Mouse (Mus musculus): ENCODE measurements around the gene Tacr2.
A peak's percentile ranks its signal among the peaks of the same experiment; 100 is the strongest.

Tacr2 gene

GRCm38 (mm10) chr10:62239270-62239669 lies 13.0 kb upstream of the Tacr2 start:
- DNase-seq (ENCODE audit: low spot score): no peak

DNA sequence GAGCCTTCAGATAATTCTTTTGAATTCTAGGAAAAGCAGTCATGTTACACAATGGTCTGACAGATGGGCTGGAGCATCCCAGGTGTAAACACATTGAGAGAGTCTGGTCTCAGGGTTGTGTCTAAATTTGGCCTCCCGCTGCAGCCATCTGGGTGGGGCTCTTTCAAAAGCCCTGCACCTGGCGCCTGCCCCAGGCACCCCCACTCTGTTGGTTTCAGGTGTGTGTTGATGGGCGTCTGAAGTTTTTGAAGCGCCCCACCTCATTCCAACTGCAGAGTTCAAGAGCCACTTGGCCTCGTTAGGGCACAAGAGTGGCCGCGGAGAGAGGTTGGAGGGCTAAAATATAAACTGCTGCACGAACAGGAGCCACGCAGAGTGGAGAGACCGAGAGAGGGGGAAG lies 9.9 kb upstream of the Tacr2 start:
- DNase-seq (ENCODE audit: low spot score): no peak

- peak; percentile 58 for DNase-seq (ENCODE audit: low spot score)
These were observed 9.3 kb upstream of the Tacr2 start for GRCm38 (mm10) chr10:62242896-62243295.

DNA sequence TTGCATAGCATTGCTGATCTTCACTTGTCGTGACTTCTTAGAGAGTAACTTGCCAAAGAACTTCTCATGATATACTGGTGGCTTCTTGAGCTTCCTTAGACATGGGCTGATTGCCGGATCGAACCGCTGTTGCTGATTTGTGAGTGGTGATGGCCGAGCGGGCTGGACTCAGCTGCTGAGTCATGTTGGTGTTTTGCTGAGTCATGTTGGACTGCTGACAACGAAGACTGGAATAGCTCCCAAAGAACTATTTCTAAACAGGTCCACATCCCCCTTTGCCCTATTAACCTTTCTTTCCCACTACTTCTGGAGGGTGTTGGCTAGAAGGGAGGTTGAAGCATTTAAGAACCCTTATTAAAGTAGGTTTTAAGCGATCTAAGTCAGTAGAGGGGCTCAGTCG lies 8.2 kb upstream of the Tacr2 start:
- DNase-seq (ENCODE audit: low spot score): no peak

DNA sequence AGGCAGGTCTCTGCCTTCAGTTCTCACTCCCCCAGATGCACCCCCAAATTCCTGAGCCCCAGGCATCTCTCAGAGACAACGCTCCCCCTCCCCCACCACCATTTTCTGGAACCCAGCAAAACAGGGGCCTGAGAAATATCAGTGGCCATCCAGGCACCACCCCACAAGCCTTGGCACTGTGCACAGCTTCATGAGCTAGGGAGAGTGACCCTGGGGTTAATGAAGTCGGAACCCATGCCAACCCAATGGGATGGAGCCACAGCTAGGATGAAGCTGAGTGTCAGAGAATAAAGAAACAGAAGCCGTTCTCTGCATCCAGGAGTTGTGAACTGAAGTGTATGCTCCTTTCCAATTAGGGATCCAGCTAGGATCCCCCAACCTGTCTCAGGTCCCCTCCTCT lies 5.1 kb upstream of the Tacr2 start:
- DNase-seq (ENCODE audit: low spot score): no peak

DNA sequence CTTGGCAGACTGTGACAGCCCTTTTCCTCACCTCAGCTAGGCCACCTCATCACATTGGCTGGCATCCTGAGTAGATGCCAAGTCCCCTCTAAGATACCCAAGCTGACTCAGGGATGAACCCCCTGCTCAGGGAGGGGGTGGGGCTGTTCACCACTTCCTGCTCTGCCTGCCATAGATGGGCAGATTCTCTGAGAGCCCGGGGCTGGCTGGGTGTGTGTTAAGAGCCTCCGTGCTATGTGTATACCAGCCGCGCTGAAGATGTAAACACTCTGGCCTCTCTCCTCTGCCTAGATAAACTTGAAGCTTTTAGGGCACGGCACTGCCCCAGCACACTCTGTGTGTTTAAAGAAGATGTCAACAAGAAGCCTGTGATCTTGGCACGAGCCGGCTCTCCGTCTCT lies 4.4 kb upstream of the Tacr2 start:
- peak; percentile 40 for DNase-seq (ENCODE audit: low spot score)

DNA sequence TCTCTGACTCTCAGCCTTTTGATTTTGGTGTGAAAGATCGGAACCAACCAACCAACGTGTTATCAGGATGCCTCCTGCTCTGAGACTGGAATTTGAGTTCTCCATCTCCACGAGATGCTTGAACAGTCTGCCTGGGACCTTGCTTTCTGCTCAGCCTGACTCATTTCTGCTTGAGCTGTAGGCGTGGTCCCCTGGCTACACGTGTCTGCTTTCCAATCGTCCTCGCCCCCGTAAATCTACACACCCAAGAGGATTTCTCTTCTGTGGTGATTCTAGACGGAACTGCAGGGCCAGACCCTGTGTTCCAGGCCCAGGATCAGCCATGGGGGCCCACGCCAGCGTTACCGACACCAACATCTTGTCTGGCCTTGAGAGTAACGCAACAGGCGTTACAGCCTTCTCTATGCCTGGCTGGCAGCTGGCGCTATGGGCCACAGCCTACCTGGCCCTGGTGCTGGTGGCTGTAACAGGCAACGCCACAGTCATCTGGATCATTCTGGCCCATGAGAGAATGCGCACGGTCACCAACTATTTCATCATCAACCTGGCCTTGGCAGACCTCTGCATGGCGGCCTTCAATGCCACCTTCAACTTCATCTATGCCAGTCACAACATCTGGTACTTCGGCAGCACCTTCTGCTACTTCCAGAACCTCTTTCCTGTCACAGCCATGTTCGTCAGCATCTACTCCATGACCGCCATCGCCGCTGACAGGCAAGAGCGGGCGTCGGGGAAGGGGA lies 428 bp downstream of the Tacr2 start:
- no peak for DNase-seq (ENCODE audit: low spot score)

DNA sequence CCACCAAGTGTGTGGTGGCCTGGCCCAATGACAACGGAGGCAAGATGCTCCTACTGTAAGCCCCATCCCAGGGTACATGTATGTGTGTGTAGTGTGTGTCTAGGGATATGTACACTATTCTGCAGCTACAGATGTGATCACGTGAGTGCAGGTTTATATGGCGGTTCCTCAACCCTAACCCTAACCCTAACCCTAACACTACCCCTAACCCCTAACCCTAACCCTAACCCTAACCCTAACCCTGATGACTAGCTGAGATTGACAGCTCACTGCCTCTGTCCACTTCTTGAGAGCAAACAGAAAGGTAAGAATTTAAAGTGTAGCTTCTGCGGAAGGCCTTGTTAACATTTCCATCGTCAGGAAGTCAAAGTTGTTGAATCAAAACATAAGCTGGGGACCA lies 6.1 kb downstream of the Tacr2 start:
- DNase-seq (ENCODE audit: low spot score): no peak

DNA sequence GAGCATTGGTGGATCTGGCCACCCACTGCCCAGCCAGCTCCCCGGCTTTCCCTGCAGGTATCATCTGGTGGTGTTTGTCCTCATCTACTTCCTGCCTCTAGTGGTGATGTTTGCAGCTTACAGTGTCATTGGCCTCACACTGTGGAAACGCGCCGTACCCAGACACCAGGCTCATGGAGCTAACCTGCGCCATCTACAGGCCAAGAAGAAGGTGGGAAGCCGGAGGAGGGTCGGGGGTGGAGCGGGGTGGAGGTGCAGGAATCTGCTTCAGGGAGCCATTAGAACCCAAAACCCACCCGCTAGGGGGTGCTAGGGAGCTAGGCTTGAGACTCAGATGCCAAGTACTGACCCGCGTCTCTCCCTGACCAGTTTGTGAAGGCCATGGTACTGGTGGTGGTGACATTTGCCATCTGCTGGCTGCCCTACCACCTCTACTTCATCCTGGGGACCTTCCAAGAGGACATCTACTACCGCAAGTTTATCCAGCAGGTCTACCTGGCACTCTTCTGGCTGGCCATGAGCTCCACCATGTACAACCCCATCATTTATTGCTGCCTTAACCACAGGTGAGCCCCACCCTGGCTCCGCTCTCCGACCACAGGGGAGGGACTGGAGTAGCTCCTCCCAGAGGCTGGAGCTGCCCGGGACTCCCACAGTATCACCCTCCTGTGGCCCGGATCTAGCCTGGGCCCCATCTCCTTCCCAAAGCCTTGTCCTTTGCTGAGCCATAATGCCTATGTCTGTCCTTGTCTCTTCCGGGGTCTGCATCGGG lies 9.1 kb downstream of the Tacr2 start:
- peak; percentile 67 for DNase-seq (ENCODE audit: low spot score)

DNA sequence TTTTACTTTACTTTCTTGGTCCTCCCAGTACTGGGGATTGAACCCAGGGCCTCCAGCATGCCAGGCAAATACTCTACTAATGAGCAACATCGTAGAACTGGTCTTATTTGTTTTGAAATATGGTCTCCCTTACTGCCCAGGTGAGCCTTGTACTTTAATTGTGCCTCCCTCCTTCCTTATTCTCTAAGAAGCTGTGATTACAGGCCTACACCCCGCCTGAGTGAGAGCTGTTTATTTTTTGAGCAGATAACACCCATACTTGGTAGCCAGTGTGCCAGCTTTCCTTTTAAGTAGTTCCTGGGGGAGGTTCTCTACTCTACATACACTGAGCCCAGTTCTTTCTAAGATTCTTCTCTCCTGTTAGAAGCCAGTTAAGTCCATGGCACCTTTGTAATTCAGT lies 12.1 kb downstream of the Tacr2 start:
- DNase-seq (ENCODE audit: low spot score): no peak

DNA sequence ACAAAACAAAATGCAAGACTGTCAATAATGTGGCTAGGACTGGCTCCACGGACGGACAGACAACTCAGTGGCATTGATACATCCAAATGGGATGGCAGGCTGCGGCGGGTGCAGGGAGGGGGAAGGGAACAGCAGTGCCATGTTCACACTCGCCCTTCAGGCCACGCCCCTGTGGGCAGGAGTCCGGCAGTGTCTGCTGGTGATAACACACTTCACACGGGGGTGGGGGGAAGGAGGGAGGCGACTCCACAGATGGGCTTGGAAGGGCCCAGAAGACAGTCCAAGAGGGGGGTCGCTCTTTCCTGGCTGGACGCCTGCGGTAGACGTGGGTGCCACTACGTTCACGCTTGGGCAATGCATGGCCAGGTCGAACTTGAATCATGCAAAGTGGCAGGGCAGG lies 17.0 kb downstream of the Tacr2 start:
- DNase-seq (ENCODE audit: low spot score): no peak

- peak; percentile 91 for DNase-seq (ENCODE audit: low spot score)
These were observed 23.0 kb downstream of the Tacr2 start for GRCm38 (mm10) chr10:62275235-62275634.

DNA sequence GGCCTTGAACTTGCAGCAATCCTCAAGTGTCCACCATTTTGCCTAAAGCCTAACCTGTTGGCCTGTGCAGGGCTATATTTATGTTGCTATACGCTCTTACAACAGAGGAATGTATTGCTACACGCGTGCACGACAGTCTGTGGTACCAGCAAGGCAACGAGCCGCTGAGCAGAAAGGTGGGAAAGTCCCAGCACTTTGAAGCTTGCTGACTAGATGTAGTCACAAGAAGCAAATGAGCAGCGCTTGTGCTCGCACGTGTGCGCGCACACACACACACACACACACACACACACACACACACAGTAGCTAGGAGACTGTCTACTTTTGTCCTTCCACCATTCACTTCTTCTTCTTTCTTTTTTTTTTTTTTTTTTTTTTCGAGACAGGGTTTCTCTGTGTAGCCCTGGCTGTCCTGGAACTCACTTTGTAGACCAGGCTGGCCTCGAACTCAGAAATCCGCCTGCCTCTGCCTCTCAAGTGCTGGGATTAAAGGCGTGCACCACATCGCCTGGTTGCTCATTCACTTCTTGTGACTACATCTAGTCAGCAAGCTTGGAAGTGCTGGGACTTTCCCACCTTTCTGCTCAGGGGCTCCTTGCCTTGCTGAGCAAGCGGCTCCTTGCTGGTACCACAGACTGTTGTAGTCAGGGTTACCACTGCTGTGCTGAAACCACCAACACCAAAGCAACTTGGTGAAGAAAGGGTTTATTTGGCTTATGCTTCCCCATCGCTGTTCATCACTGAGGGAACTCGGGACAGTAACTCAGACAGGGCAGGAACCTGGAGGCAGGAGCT lies 25.5 kb downstream of the Tacr2 start:
- DNase-seq (ENCODE audit: low spot score): no peak

- DNase-seq (ENCODE audit: low spot score): no peak
These were observed 26.8 kb downstream of the Tacr2 start for GRCm38 (mm10) chr10:62279066-62279465.

- peak; percentile 69 for DNase-seq (ENCODE audit: low spot score)
These were observed 27.4 kb downstream of the Tacr2 start for GRCm38 (mm10) chr10:62279671-62280070.

DNA sequence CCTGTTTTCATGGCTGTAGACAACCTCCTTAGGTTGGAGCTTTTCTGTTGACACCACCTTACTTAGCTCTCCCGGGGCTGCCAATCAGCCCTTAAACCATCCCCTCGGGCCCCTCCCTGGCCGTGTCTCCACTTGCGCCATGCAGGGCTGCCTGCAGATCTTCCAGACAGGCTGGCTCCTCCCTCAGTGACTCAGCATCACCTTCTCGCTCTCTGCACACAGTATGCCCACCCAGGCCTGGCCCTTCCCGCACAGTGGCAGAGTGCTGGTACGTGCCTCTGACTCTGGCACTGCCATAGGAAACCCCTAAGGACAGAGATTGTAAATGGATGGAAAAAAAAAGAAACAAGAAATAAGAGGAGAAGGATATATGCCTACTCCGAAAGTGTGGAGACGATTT lies 30.5 kb downstream of the Tacr2 start:
- peak; percentile 82 for DNase-seq (ENCODE audit: low spot score)

- DNase-seq (ENCODE audit: low spot score): no peak
These were observed 31.1 kb downstream of the Tacr2 start for GRCm38 (mm10) chr10:62283206-62283792.

- no peak for DNase-seq (ENCODE audit: low spot score)
These were observed 35.4 kb downstream of the Tacr2 start for GRCm38 (mm10) chr10:62287460-62288124.

DNA sequence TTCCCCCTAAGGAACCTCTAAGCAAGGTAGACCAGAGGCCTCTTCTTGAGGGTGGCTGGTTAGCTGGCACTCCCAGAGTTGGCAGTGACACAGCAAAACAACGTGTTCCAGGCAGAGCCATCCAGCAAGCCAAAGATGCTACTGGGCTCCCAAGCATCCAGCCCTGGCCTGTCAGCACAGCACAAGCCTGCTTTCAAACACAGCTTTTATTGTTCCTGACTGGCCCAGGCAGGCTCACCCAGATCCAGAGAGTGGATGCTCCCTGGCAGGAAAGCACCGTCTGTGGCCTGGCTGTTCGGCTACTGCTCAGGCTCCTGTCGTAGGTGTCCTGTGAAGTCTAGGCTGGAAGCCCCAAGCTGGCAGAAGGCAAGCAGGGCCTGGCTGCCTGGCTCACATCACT lies 41.9 kb downstream of the Tacr2 start:
- no peak for DNase-seq (ENCODE audit: low spot score)

DNA sequence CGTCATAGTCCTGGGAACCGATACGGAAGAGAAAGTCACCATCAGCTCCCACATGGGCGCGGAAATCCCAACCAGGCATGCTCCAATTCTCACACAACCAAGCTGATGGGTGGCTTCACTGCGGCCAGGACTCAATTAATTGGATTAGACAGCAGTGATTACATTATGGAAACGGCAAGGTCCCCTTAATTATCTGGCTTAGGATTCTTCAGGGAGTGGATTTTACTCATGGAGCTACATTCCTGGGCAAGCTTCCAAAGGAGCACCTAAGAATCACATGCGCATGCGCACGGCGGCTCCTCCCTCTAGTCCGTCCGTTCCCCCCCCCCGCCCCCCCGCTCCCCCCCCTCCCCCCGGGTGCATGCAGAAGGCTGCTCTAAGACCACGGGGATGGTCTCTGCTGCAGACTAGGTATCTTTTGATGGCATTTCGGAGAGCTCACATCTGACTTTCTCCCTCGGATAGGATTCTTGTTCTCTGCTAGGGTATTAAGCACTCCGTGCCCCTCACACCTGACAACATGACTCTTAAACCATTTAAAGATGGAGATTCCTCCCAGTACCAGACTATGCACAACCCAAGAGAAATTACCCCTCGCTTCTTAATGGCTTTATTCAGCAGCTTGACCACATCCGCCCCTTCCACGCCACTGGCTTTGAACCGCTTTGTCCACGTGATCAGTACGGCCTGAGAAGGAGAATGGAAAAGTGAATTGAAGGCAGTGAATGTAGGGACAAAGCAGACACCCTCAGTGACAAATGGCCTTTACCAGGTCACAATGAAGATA lies 44.0 kb downstream of the Tacr2 start:
- no peak for DNase-seq (ENCODE audit: low spot score)
